11 mouse cellular contexts compared by ENCODE assay signal in the genomic region with DNA sequence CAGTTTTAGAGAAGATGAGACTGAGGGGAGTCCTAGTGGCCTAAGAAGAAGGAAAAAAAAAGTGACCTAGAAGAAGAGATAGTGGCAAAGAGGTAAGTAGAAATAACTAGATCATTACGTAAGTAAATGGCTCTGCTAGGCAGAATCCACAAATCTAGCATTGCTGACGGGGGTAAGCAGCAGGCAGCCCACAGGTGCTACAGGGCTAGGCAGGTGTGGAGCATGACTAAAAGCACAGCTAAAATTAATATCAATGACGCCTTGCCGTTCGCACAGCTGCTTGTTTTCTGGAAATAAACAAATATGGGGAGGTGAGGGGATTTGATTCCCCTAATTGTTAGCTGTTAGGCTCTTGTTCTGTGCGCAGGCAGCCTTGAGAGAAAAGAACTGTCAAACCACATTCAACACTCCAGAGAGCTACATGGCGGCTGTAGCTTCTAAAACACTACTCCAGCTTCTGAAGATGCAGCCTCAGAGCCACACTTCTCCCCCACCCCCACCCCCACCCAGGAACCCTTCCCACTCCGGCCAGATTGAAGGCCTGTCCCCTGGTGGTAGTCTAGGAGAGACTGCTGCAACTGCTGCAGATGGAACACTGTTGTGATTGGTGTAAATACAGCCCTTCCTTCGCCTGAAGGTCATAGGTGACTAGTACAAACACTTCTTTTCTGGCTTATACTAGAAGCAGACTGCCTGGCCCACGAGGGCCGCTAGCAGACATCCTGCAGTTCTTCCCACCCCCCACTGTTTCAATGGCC. TPM values are rescaled to one million over a fixed set of nuclear protein-coding genes. Genes with fewer than 3 reads are reported as not detected.
DNase-seq lines count a peak whose midpoint lies in the region; ATAC-seq and TF ChIP-seq lines count a peak whose summit lies in the region.
"Had no signal": no experiment of that assay in that cellular context is flagged by ENCODE, and none has a peak within 500 bp of the region (broad histone marks: within the 10 kb centered on the region; RNA-seq: fewer than 3 reads in every experiment).

No protein-coding gene starts in this region.

- WGBS in kidney, embryonic 15.5 days, result 60% methylated on average over 11 of the region's 11 CpGs
- WGBS in kidney, embryonic 14.5 days, result 55% methylated on average over 11 of the region's 11 CpGs
- WGBS in limb, embryonic 11.5 days, result 40% methylated on average over 11 of the region's 11 CpGs

- peaks cover 31% of the 10 kb centered on the region for H3K4me1 ChIP-seq in kidney, embryonic 15.5 days
- H3K4me1 ChIP-seq in kidney, embryonic 14.5 days (ENCODE audit: control insufficient read depth, insufficient read depth, low read length), result peaks cover 11% of the 10 kb centered on the region; the same call in 1 of the 2 replicates
- peaks cover 6% of the 10 kb centered on the region for H3K4me1 ChIP-seq in limb, embryonic 11.5 days (ENCODE audit: control insufficient read depth, insufficient read depth, low read length)

- peak; percentile 11 for DNase-seq in brain, embryonic 14.5 days (ENCODE audit: low read depth)
- peak; percentile 42 for DNase-seq in limb, embryonic 11.5 days (ENCODE audit: low spot score)
- DNase-seq in retina, postnatal 1 day, result peak; percentile 52
- DNase-seq in thymus, postnatal 25 days, result no peak
- DNase-seq in thymus, adult 18-20 months, result no peak
- DNase-seq: adrenal gland, adult 2 months had no signal

- H3K36me3 ChIP-seq in kidney, embryonic 15.5 days, result peaks cover 2% of the 10 kb centered on the region; the same call in 1 of the 2 replicates
- peaks cover under 1% of the 10 kb centered on the region; the same call in 1 of the 2 replicates for H3K36me3 ChIP-seq in kidney, embryonic 14.5 days (ENCODE audit: control insufficient read depth, insufficient read depth, low read length)
- no peaks in the 10 kb centered on the region for H3K36me3 ChIP-seq in limb, embryonic 11.5 days (ENCODE audit: control insufficient read depth, insufficient read depth, low read length)
- H3K36me3 ChIP-seq: neural tube, embryonic 12.5 days had no signal

- H3K4me3 ChIP-seq in kidney, embryonic 15.5 days (replicated peaks), result no peak overlapping the region
- H3K4me3 ChIP-seq in kidney, embryonic 14.5 days (ENCODE audit: low read length), result no peak overlapping the region
- H3K4me3 ChIP-seq in limb, embryonic 11.5 days (ENCODE audit: low read depth, low read length), result no peak overlapping the region
- H3K4me3 ChIP-seq: limb, embryonic 12.5 days; neural tube, embryonic 12.5 days had no signal

- no peaks in the 10 kb centered on the region for H3K9me3 ChIP-seq in kidney, embryonic 15.5 days (replicated peaks)
- no peaks in the 10 kb centered on the region for H3K9me3 ChIP-seq in kidney, embryonic 14.5 days (ENCODE audit: control insufficient read depth, low read length)
- H3K9me3 ChIP-seq in limb, embryonic 11.5 days (ENCODE audit: control insufficient read depth, low read length), result no peaks in the 10 kb centered on the region
- H3K9me3 ChIP-seq: limb, embryonic 12.5 days; neural tube, embryonic 12.5 days had no signal

- H3K9ac ChIP-seq in kidney, embryonic 15.5 days, result 0 out of 2 replicates have a peak overlapping the region, but pooled peaks have one; percentile 1
- H3K9ac ChIP-seq in kidney, embryonic 14.5 days (ENCODE audit: low read depth, low read length), result no peak overlapping the region
- H3K9ac ChIP-seq in limb, embryonic 11.5 days (ENCODE audit: low read length), result no peak overlapping the region
- H3K9ac ChIP-seq: limb, embryonic 12.5 days; neural tube, embryonic 12.5 days had no signal

- ATAC-seq in kidney, embryonic 15.5 days (replicated peaks; ENCODE audit: low FRiP score), result no peak
- ATAC-seq in kidney, embryonic 14.5 days (ENCODE audit: low FRiP score, low TSS enrichment), result no peak
- ATAC-seq in limb, embryonic 11.5 days (ENCODE audit: insufficient number of reproducible peaks, low FRiP score, low TSS enrichment, low read depth), result no peak
- ATAC-seq in activated CD4-positive, CD25-positive, alpha-beta regulatory T cell, adult 4 months, result no peak

- TF ChIP-seq CTCF in brain, embryonic 14.5 days (IDR thresholded peaks at IDR 0.05; ENCODE audit: borderline replicate concordance, extremely low read depth, insufficient read depth, insufficient read length), result no peak; the same call in 1 of the 2 replicates

- H3K27ac ChIP-seq in kidney, embryonic 15.5 days, result no peak overlapping the region
- H3K27ac ChIP-seq in kidney, embryonic 14.5 days (ENCODE audit: low read depth, low read length), result no peak overlapping the region
- no peak overlapping the region for H3K27ac ChIP-seq in limb, embryonic 11.5 days (replicated peaks; ENCODE audit: low read depth, low read length)
- H3K27ac ChIP-seq: limb, embryonic 12.5 days; neural tube, embryonic 12.5 days had no signal

- H3K27me3 ChIP-seq in kidney, embryonic 15.5 days, result no peaks in the 10 kb centered on the region
- no peaks in the 10 kb centered on the region for H3K27me3 ChIP-seq in kidney, embryonic 14.5 days (ENCODE audit: control insufficient read depth, insufficient read depth, low read length)
- no peaks in the 10 kb centered on the region for H3K27me3 ChIP-seq in limb, embryonic 11.5 days (ENCODE audit: control insufficient read depth, insufficient read depth, low read length)
- H3K27me3 ChIP-seq: limb, embryonic 12.5 days had no signal

- no peak overlapping the region for H3K4me2 ChIP-seq in kidney, embryonic 15.5 days
- H3K4me2 ChIP-seq in kidney, embryonic 14.5 days (replicated peaks; ENCODE audit: low read depth, low read length), result no peak overlapping the region
- H3K4me2 ChIP-seq in limb, embryonic 11.5 days (ENCODE audit: low read depth, severe bottlenecking), result peak overlapping the region; percentile 2; the same call in 1 of the 2 replicates
- H3K4me2 ChIP-seq: neural tube, embryonic 12.5 days had no signal

- no peak for TF ChIP-seq POLR2A in brain, embryonic 14.5 days (IDR thresholded peaks at IDR 0.05; ENCODE audit: borderline replicate concordance, extremely low read depth, insufficient read depth, insufficient read length, poor library complexity, severe bottlenecking)

RNA-seq across cellular contexts. Expression of a gene that starts 15.1 kb away (rescaled TPM):
- polyA plus RNA-seq in kidney, embryonic 15.5 days (2015; fragmentation: Nextera tagmentation; extraction: Ambion mirVana), result 3.8 and 4.3 TPM in 2 replicates
- polyA plus RNA-seq in kidney, embryonic 14.5 days (2014; fragmentation: Nextera tagmentation; extraction: Ambion mirVana), result 3.9 and 4.4 TPM in 2 replicates
- 2.5 and 2.7 TPM in 2 replicates for polyA plus RNA-seq in brain, embryonic 14.5 days (2012; rRNA removed)
- 4.1 and 4.4 TPM in 2 replicates for polyA plus RNA-seq in limb, embryonic 11.5 days (2014; fragmentation: Nextera tagmentation; extraction: Ambion mirVana)
- 10 to 100 TPM; 28.6 to 30.5 TPM for polyA plus RNA-seq in activated CD4-positive, CD25-positive, alpha-beta regulatory T cell, adult 4 months (2017; shearing (Covaris generic))

Comparison
In these comparisons a context has a peak if more than half of its experiments do, and no peak if none do; other contexts are left out.
1. DNase-seq: peak in brain, embryonic 14.5 days (single experiment), limb, embryonic 11.5 days (single experiment) and retina, postnatal 1 day (single experiment); none in thymus, postnatal 25 days (single experiment) and thymus, adult 18-20 months (0 of 2).